Mouse (Mus musculus) gastrocnemius, postnatal 36 days (tissue): ENCODE data around the gene Olfr130. TPM values are rescaled to one million over a fixed set of nuclear protein-coding genes. Genes with fewer than 3 reads are reported as not detected.

ENCODE experiments used
- DNase-seq, 2 experiments: peaks; one replicate each; pipeline ENCODE4 v3.0.0; 2022
- intact Hi-C: fragments of 180-260 bp; cut with DNase I; formaldehyde crosslinking; loops from one replicate; pipeline ENCODE4 v1.15.1; 2025
- long read RNA-seq, 2 experiments: library from polyadenylated mRNA; stranded (forward); transcript quantifications; one replicate each; pipeline ENCODE4 v2.0.0; 2021
- total RNA-seq, 2 experiments: library from RNA; stranded (reverse); gene quantifications; 2 replicates each; pipeline ENCODE4 v1.2.3; 2021

Olfr130 gene
- total RNA-seq: not detected
- long read RNA-seq, experiment 1: 0 reads
- long read RNA-seq, experiment 2: 0 reads

DNA sequence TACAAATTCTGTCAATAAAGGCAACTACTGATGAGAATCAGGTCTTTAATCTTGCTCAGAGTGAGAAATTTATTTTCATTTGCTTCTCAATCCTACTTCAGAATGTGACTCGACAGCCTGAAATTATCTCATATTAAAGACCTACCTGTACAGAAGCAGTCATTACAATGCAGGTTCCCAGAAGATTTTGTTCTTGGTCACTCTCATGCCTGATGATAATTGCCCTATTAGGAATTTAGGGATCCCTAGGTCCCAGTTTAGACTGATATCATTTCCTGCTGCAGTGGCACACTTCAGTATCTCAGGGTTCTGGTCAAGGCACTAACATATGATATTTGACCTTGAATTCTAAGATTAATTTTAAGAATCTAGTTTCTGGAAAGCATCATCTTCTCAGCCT, at the start of gene Olfr130:
Olfr130 (plus strand) TSS at position 301 of the 400 bp plus-strand sequence.
- intact Hi-C loops: no loop called here

DNA sequence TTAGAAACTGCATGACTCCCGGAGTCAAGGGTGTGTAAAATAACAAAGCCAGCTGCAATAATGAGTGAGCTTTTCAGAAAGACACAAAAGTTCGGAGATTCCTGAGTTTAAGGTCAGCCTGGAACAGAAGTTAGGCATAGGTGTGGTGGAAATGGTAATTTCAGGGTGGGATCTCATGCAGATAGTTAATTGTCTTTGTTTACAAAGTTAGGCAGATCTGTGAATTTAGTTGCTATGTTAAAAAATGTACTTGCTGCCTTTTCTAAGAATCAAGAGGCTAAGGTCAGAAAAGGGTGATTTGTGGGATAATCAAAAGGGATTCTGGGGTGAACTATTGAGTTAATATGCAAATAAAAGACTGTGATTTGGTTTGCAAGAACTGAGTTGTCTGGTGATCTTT, 47.4 kb upstream of the Olfr130 start:
- DNase-seq: no peak
- intact Hi-C loops: no loop called here

More for the DNA sequence above, at the start of gene Olfr130:
- DNase-seq: no peak

DNA sequence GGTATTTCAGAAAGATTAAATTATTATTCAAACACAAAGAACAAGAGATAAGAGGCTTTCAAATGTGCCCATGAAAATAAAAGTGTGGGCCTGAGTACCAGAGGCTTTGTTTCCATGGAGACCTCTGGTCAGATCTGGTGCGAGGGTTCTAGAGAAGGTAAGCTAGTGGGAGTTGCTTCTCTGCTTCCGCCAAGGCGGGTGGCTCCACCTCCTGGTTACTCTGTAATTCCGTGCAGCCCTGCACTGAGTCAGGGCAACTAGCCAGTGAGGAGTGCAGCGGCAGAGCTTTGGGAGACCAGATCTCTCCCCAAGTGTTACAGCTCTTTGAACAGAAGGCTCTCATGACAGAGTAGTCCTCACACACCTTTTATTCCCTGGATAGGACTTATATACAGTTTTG, 37.4 kb upstream of the Olfr130 start:
- intact Hi-C loops: no loop called here
- no peak for DNase-seq

DNA sequence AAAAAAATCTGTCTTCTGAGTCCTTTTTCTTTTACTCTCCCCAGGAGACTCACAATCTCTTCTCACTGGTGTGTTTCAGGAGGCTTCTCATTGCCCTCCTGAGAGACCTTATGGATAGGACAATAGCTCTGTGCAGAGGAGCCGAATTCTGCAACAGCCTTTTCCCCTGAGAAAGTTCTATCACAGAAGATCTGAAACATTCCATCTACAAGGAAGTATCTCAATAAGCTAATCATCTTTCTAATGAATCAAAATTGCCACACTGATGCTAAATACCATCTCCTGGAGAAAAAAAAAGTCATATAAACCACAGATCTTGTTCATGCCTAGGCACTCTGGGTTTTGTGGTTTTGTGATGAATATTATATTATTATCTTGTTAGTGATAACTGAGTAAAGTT, 3.7 kb upstream of the Olfr130 start, which contains the start of gene Olfr129:
Olfr129 (minus strand) TSS at position 101 of the 400 bp plus-strand sequence.
- DNase-seq: no peak
- intact Hi-C loops: no loop called here

DNA sequence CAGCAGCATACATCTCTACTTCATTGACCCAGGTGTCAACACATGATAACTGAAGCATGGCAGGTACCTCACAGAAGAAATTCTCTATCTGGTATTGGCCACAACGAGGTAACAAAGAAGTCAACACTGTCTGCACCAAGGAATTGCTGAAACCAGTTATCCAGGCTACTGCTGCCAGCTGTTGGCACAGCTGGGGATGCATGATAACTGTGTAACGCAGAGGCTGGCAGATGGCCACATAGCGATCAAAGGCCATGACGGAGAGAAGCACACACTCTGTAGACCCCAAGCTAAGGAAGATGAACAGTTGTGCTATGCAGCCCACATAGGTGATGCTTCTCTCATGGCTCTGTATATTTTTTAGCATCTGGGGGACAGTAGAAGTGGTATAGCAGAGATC, 18.6 kb downstream of the Olfr130 start:
- no peak for DNase-seq
- intact Hi-C loops: no loop called here

DNA sequence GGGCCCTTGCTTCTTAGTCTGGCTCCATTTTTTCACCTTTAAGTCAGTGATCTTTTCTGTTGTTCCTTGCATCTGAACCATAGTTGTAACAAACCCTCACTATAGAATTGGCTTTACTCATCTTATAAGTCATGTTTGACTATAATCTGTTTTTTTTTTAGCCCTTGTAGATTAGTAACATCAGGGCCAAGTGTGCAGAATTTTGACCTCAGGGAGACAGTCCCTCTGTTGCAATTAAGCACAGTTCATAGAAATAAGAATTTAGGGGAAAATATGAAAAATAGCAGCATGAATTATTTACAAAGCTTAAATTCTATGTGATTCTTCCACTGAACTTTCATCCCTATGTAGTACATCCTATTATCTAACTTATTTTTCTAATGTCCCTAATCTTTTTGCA, 24.9 kb downstream of the Olfr130 start, which contains the start of gene Olfr131:
Olfr131 (minus strand) TSS at position 101 of the 400 bp plus-strand sequence.
- intact Hi-C loops: no loop called here
- no peak for DNase-seq

Other genes with a start within 250 kb of the Olfr130 start
- gene Olfr125, start 231.0 kb upstream of the Olfr130 start, total RNA-seq: not detected
- not detected for gene Olfr126, start 216.4 kb upstream of the Olfr130 start, total RNA-seq
- gene Olfr127, start 163.5 kb upstream of the Olfr130 start, total RNA-seq: not detected
- gene Olfr128, start 143.4 kb upstream of the Olfr130 start, total RNA-seq: not detected
- not detected for gene Olfr761, start 110.8 kb upstream of the Olfr130 start, total RNA-seq
- not detected for gene Olfr129, start 3.8 kb upstream of the Olfr130 start, total RNA-seq
- gene Olfr131, start 24.8 kb downstream of the Olfr130 start, total RNA-seq: not detected
- not detected for gene Olfr132, start 70.6 kb downstream of the Olfr130 start, total RNA-seq
- gene Olfr133, start 81.4 kb downstream of the Olfr130 start, total RNA-seq: not detected
- gene Olfr134, start 107.5 kb downstream of the Olfr130 start, total RNA-seq: not detected
- gene Olfr135, start 140.4 kb downstream of the Olfr130 start, total RNA-seq: not detected
- not detected for gene Olfr138, start 197.1 kb downstream of the Olfr130 start, total RNA-seq
- not detected for gene Olfr137, start 243.6 kb downstream of the Olfr130 start, total RNA-seq